Mouse (Mus musculus): ENCODE data around the gene C5ar2. TPM values are rescaled to one million over a fixed set of nuclear protein-coding genes. Genes with fewer than 3 reads are reported as not detected.
A peak's percentile ranks its signal among the peaks of the same experiment; 100 is the strongest.

C5ar2 gene
- polyA plus RNA-seq (2014; fragmentation: Nextera tagmentation; extraction: Ambion mirVana): not detected in 2 replicates

DNA sequence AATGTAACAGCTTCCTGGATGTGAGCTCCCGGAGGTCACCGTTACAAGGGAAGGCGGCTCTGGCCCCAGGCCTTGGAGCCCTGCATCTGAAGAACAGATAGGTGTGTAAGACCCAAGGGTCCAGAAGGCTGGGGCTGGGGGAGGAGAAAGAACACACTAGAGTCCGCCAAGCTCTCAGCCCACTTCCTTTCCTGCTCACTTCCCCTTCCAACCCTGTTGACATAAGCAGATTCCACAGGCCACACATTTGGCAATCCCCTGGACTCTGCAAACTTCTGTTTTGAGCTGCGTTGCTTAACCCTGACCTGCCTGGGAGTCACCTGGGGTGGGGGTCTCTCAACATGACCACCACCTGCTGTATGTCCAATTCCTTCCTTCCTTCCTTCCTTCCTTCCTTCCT, at the start of gene C5ar2:
Gene C5ar2 (minus strand): TSS at position 88 of the 400 bp plus-strand sequence.
- H3K9me3 ChIP-seq (replicated peaks; ENCODE audit: control insufficient read depth, low read length): no peaks in the 10 kb centered on the region
- WGBS: 86% methylated on average over 5 of the region's 5 CpGs
- H3K27me3 ChIP-seq (replicated peaks; ENCODE audit: control insufficient read depth, insufficient read depth, low read length): no peaks in the 10 kb centered on the region
- H3K4me1 ChIP-seq (ENCODE audit: control insufficient read depth, insufficient read depth, low read length): no peaks in the 10 kb centered on the region
- H3K36me3 ChIP-seq (ENCODE audit: control insufficient read depth, insufficient read depth, low read length): no peaks in the 10 kb centered on the region
- H3K4me3 ChIP-seq (ENCODE audit: low read depth, low read length): no peak within 1 kb of the TSS
- H3K27ac ChIP-seq (ENCODE audit: low read depth, low read length): no peak within 1 kb of the TSS
- no peak for ATAC-seq
- no peak within 1 kb of the TSS for H3K9ac ChIP-seq (ENCODE audit: low read length)
- no peak within 1 kb of the TSS for H3K4me2 ChIP-seq (ENCODE audit: low read length)
- no peak for DNase-seq (ENCODE audit: low spot score)

DNA sequence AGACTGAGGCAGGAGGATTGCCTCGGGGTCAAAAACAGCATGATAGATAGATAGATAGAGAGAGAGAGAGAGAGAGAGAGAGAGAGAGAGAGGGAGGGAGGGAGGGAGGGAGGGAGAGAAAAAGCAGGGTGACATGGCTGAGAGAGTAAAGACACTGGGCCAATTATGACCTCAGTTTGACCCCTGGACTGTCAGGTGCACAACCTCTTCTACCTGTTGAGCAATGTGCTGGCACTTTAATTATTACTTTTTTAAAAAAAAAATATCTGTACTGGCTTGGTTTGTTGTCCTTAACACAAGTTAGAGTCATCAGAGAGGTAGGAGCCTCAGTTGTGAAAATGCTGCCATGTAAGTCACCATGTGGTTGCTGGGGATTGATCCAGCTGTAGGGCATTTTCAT, 43.8 kb upstream of the C5ar2 start:
- no peak overlapping the region for H3K27ac ChIP-seq (ENCODE audit: low read depth, low read length)
- H3K27me3 ChIP-seq (replicated peaks; ENCODE audit: control insufficient read depth, insufficient read depth, low read length): no peaks in the 10 kb centered on the region
- H3K36me3 ChIP-seq (ENCODE audit: control insufficient read depth, insufficient read depth, low read length): peaks cover 14% of the 10 kb centered on the region
- 71% methylated on average over 1 of the region's 1 CpGs for WGBS
- H3K4me3 ChIP-seq (ENCODE audit: low read depth, low read length): no peak overlapping the region
- no peaks in the 10 kb centered on the region for H3K9me3 ChIP-seq (replicated peaks; ENCODE audit: control insufficient read depth, low read length)
- peaks cover 4% of the 10 kb centered on the region; the same call in 1 of the 2 replicates for H3K4me1 ChIP-seq (ENCODE audit: control insufficient read depth, insufficient read depth, low read length)
- H3K4me2 ChIP-seq (ENCODE audit: low read length): no peak overlapping the region
- no peak overlapping the region for H3K9ac ChIP-seq (ENCODE audit: low read length)
- ATAC-seq: no peak
- DNase-seq (ENCODE audit: low spot score): no peak

DNA sequence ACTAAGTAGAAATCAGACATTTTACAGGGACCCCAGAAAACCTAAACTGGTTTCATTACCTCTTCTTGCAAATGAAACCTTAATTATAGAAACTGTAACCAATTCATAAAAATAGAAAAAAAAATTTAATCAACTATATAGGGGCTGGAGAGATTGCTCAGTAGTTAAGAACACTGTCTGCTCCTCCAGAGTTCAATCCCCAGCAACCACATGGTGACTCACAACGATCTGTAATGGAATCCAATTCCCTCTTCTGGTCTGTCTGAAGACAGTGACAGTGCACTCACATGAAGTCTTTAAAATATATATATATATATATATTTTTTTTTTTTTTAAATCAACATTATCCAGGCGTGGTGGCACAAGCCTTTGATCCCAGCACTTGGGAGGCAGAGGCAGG, 43.1 kb upstream of the C5ar2 start:
- no peak overlapping the region for H3K27ac ChIP-seq (ENCODE audit: low read depth, low read length)
- peak overlapping the region; percentile 49 for H3K4me2 ChIP-seq (ENCODE audit: low read length)
- WGBS: 87% methylated on average over 2 of the region's 2 CpGs
- peak overlapping the region; percentile 68 for H3K4me3 ChIP-seq (ENCODE audit: low read depth, low read length)
- DNase-seq (ENCODE audit: low spot score): no peak
- H3K4me1 ChIP-seq (ENCODE audit: control insufficient read depth, insufficient read depth, low read length): peaks cover 4% of the 10 kb centered on the region; the same call in 1 of the 2 replicates
- H3K9me3 ChIP-seq (replicated peaks; ENCODE audit: control insufficient read depth, low read length): no peaks in the 10 kb centered on the region
- H3K9ac ChIP-seq (ENCODE audit: low read length): peak overlapping the region; percentile 72
- ATAC-seq: no peak
- H3K27me3 ChIP-seq (replicated peaks; ENCODE audit: control insufficient read depth, insufficient read depth, low read length): no peaks in the 10 kb centered on the region
- H3K36me3 ChIP-seq (ENCODE audit: control insufficient read depth, insufficient read depth, low read length): peaks cover 22% of the 10 kb centered on the region

DNA sequence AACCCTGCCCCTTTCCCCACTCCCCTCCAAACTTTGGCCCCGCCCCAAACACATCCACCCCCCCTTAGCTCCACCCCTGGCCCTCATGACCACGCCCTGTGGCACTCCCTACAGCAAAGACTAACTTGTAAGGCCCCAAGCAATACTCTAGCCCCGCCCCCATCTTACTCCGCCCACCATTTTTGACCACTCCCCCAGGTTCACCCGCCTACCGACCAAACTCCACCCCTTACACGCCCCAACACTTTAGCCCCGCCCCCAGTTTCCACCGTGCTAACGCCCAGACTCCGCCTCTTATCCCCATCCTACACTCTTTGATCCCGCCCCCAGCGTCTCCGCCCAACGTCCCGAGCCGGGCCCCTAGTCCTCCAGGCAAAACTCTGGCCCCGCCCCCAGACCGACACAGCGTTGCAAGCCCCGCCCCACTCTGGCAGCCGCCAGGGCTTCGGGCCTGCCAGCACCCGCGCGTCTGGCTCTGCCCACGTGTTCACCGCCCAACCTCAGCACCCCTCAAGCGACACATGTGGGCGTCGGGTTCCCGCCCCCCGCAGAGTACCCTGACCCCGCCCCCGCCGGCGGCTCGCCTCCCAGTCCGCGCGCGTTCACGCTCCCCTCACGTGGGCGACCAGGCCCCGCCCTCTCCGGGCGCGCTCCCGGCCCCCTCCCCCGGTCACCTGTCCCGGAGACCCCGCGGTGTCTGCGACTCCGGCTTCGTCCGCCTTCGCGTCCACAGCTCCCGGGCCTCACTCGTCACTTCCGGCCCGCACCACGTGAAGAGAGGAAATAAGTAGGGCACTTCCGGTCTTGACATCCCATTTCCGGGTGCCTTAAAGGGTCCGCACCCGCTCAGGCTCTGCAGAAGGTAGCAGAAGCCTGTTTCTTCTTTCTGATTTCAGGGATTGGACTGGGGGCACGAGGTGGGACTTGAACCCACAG, 42.3 kb upstream of the C5ar2 start, which contains the start of gene Ccdc9:
Gene Ccdc9 (minus strand): TSS at position 770 of the 936 bp plus-strand sequence.
- peaks cover 29% of the 10 kb centered on the region for H3K36me3 ChIP-seq (ENCODE audit: control insufficient read depth, insufficient read depth, low read length)
- peaks cover 4% of the 10 kb centered on the region; the same call in 1 of the 2 replicates for H3K4me1 ChIP-seq (ENCODE audit: control insufficient read depth, insufficient read depth, low read length)
- peak; percentile 98 for DNase-seq (ENCODE audit: low spot score)
- H3K27ac ChIP-seq (ENCODE audit: low read depth, low read length): peak within 1 kb of the TSS; percentile 94
- peak within 1 kb of the TSS; percentile 49 for H3K4me2 ChIP-seq (ENCODE audit: low read length)
- peak; percentile 95 for ATAC-seq
- H3K9ac ChIP-seq (ENCODE audit: low read length): peak within 1 kb of the TSS; percentile 72
- WGBS: 1% methylated on average over 70 of the region's 70 CpGs
- H3K27me3 ChIP-seq (replicated peaks; ENCODE audit: control insufficient read depth, insufficient read depth, low read length): no peaks in the 10 kb centered on the region
- H3K9me3 ChIP-seq (replicated peaks; ENCODE audit: control insufficient read depth, low read length): no peaks in the 10 kb centered on the region
- H3K4me3 ChIP-seq (ENCODE audit: low read depth, low read length): peak within 1 kb of the TSS; percentile 68

DNA sequence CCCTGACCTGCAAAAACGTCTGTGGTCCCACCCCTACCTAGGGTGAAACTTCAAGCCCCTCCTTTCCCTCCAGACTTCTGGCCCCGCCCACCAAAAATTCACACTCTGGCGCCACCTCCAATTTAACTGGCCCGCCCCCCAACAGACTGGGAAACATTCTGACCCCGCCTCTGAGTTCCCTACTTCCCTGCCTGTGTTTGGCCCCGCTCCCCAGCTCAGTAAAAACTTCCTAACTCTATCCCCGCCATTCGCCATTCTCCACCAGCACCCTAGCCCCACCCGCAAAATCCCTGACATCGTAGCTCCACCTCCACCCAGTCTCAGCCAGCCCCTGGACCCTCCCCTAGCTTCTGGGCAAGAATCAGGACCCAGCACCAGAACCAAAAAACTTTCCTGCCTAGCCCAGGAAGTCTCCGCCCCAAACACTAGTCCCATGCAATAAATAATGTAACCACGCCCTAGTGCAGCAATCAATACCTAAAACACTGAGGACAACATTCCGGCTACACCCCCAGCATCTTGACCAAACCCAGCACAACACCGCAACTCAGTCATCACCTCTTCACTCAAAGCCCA, 41.6 kb upstream of the C5ar2 start:
- Histone ChIP-seq H3K27ac (ENCODE audit: low read depth, low read length) (peak overlapping the region; percentile 94; the same call in 1 of the 2 replicates), H3K9me3 (replicated peaks; ENCODE audit: control insufficient read depth, low read length) (no peaks in the 10 kb centered on the region), H3K36me3 (ENCODE audit: control insufficient read depth, insufficient read depth, low read length) (peaks cover 36% of the 10 kb centered on the region), H3K4me3 (ENCODE audit: low read depth, low read length) (peak overlapping the region; percentile 68), H3K9ac (ENCODE audit: low read length) (no peak overlapping the region), H3K4me1 (ENCODE audit: control insufficient read depth, insufficient read depth, low read length) (peaks cover 4% of the 10 kb centered on the region; the same call in 1 of the 2 replicates), H3K4me2 (ENCODE audit: low read length) (peak overlapping the region; percentile 49), H3K27me3 (replicated peaks; ENCODE audit: control insufficient read depth, insufficient read depth, low read length) (no peaks in the 10 kb centered on the region)
- ATAC-seq (peak; percentile 45), DNase-seq (ENCODE audit: low spot score) (peak; percentile 32)
- WGBS: 5% methylated on average over 14 of the region's 14 CpGs

DNA sequence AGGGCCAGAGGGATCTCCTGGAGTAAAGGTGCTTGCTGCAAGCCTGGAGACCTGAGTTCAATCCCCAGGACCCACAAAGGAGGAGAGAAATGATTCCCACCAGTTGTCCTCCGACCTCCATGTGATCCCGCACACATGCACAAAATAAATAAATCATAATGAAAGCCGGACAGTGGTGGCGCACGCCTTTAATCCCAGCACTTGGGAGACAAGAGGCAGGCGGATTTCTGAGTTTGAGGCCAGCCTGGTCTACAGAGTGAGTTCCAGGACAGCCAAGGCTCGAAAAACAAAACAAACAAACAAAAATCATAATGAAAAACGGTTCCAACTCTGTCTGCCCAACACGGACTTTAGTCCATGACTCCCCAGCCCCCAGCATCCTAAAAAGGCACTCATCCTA, 41.0 kb upstream of the C5ar2 start:
- no peak overlapping the region for H3K4me3 ChIP-seq (ENCODE audit: low read depth, low read length)
- H3K4me1 ChIP-seq (ENCODE audit: control insufficient read depth, insufficient read depth, low read length): peaks cover 4% of the 10 kb centered on the region; the same call in 1 of the 2 replicates
- DNase-seq (ENCODE audit: low spot score) (no peak), ATAC-seq (no peak)
- peaks cover 43% of the 10 kb centered on the region for H3K36me3 ChIP-seq (ENCODE audit: control insufficient read depth, insufficient read depth, low read length)
- 83% methylated on average over 9 of the region's 9 CpGs for WGBS
- no peak overlapping the region for H3K9ac ChIP-seq (ENCODE audit: low read length)
- no peaks in the 10 kb centered on the region for H3K9me3 ChIP-seq (replicated peaks; ENCODE audit: control insufficient read depth, low read length)
- peak overlapping the region; percentile 49; the same call in 1 of the 2 replicates for H3K4me2 ChIP-seq (ENCODE audit: low read length)
- no peaks in the 10 kb centered on the region for H3K27me3 ChIP-seq (replicated peaks; ENCODE audit: control insufficient read depth, insufficient read depth, low read length)
- H3K27ac ChIP-seq (ENCODE audit: low read depth, low read length): no peak overlapping the region

DNA sequence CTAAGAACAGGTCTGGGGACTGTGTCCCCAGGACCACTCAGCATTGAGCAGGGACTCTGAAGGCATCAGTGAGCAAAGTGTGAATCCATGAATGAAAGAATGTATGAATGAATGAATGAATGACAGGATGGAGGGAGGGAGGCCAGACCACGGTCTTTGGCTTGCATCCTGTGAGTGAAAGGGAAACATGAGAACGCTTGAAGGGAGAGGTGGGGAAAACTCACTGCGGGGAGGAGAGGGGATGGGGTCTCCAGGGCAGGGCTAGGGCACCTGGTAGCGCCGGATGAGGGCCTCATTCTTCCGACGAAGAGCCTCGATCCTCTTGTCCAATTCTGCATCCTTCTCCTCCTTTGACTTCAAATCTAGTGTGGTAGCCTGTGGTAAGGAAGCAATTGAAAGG, 40.0 kb upstream of the C5ar2 start:
- ATAC-seq: no peak
- H3K36me3 ChIP-seq (ENCODE audit: control insufficient read depth, insufficient read depth, low read length): peaks cover 50% of the 10 kb centered on the region

DNA sequence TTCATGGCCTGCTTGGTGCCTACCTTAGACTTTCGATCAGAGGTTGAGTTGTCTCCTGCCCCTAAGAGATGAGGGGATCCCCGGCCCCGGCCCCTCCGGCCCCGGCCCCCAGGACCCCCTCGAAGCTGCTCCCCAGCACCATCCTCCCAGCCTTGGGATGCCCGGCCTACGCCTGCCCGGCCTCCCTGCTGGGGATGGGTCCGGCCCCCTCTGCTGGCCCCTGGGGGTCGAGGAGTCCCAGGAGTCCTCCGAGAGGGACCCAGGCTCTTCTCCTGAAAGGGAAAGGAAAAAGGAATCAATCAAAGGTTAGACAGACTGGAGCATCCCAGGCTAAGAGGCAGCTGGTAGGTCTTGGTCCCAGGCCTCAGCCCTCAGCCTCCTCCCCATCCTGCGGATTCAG, 38.4 kb upstream of the C5ar2 start:
- no peaks in the 10 kb centered on the region for H3K27me3 ChIP-seq (replicated peaks; ENCODE audit: control insufficient read depth, insufficient read depth, low read length)
- no peaks in the 10 kb centered on the region for H3K9me3 ChIP-seq (replicated peaks; ENCODE audit: control insufficient read depth, low read length)
- H3K4me1 ChIP-seq (ENCODE audit: control insufficient read depth, insufficient read depth, low read length): peaks cover 4% of the 10 kb centered on the region; the same call in 1 of the 2 replicates
- 93% methylated on average over 13 of the region's 13 CpGs for WGBS
- H3K9ac ChIP-seq (ENCODE audit: low read length): no peak overlapping the region
- no peak overlapping the region for H3K27ac ChIP-seq (ENCODE audit: low read depth, low read length)
- H3K36me3 ChIP-seq (ENCODE audit: control insufficient read depth, insufficient read depth, low read length): peaks cover 66% of the 10 kb centered on the region
- DNase-seq (ENCODE audit: low spot score) (no peak), ATAC-seq (no peak)
- H3K4me2 ChIP-seq (ENCODE audit: low read length): no peak overlapping the region
- H3K4me3 ChIP-seq (ENCODE audit: low read depth, low read length): no peak overlapping the region

More for the DNA sequence above, 40.0 kb upstream of the C5ar2 start:
- H3K27me3 ChIP-seq (replicated peaks; ENCODE audit: control insufficient read depth, insufficient read depth, low read length): no peaks in the 10 kb centered on the region
- no peak overlapping the region for H3K27ac ChIP-seq (ENCODE audit: low read depth, low read length)
- H3K4me1 ChIP-seq (ENCODE audit: control insufficient read depth, insufficient read depth, low read length): peaks cover 4% of the 10 kb centered on the region; the same call in 1 of the 2 replicates
- no peak overlapping the region for H3K4me2 ChIP-seq (ENCODE audit: low read length)
- WGBS: 91% methylated on average over 8 of the region's 8 CpGs
- no peak overlapping the region for H3K4me3 ChIP-seq (ENCODE audit: low read depth, low read length)
- no peak overlapping the region for H3K9ac ChIP-seq (ENCODE audit: low read length)
- no peak for DNase-seq (ENCODE audit: low spot score)
- H3K9me3 ChIP-seq (replicated peaks; ENCODE audit: control insufficient read depth, low read length): no peaks in the 10 kb centered on the region

All from forebrain, embryonic 14.5 days (tissue).